Mouse (Mus musculus): ENCODE measurements at regions not wholly inside any gene's neighbourhood (a gene's known extent, or its start where the extent isn't known, plus 50 kb on each side); places are given as distances from the start of the nearest gene placed in this dataset.

DNA sequence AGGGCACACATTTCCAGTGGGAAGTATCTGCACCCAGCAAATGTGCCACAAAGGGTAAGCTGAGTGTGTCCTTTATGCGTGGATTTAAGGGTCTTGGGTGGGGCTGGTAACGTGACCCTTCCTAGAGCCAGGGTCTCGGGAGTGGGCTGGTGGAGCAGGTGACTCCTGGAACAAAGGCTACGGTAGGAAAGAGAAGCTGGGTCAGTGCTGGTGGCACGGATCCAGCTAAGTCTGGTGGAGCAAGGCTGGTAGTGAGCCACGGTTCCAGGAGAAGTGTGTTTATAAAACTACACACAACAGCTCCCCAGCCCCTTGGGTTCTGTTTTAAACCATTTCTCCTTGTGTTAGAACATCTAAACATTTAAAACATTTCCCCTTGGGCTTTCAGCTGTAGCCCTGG lies 101.3 kb downstream of the Kctd15 start:
- H3K9ac ChIP-seq (ENCODE audit: insufficient read depth, low read depth) = no peak overlapping the region
- no peaks in the 10 kb centered on the region for H3K36me3 ChIP-seq (replicated peaks in 1 of 2; ENCODE audit: control insufficient read depth in 1 of 2, insufficient read depth in 1 of 2, low read length in 1 of 2)
- in situ Hi-C loops (cut with MboI; ENCODE audit: low pct_ligation_motif_present, low pct_unique_long_range_greater_than_20kb, low sequenced_read_pairs) = no loop called here
- H3K4me2 ChIP-seq (ENCODE audit: insufficient read depth, low read depth, poor library complexity, severe bottlenecking) = no peak overlapping the region
- no peak overlapping the region for H3K27ac ChIP-seq (ENCODE audit: insufficient read depth, low read depth)
- H3K27me3 ChIP-seq (replicated peaks) = no peaks in the 10 kb centered on the region
- no peaks in the 10 kb centered on the region for H3K4me1 ChIP-seq (ENCODE audit: control insufficient read depth in 1 of 2, insufficient read depth in 2 of 2)
- TF ChIP-seq BHLHE40 (IDR thresholded peaks at IDR 0.05; ENCODE audit: low read depth, low read length) (no peak), TCF12 (IDR thresholded peaks at IDR 0.05; ENCODE audit: low read depth, low read length) (no peak), MAX (IDR thresholded peaks at IDR 0.05; ENCODE audit: low read length) (no peak), KAT2A (IDR thresholded peaks at IDR 0.05; ENCODE audit: insufficient replicate concordance, low read length) (no peak), RAD21 (IDR thresholded peaks at IDR 0.05; ENCODE audit: low read depth, low read length) (no peak), ETS1 (conservative IDR thresholded peaks at IDR 0.05; ENCODE audit: low read depth, low read length) (no peak), EP300 (IDR thresholded peaks at IDR 0.05; ENCODE audit: low read length) (no peak), ZKSCAN1 (IDR thresholded peaks at IDR 0.05; ENCODE audit: borderline replicate concordance, low read depth, low read length) (no peak), RCOR1 (conservative IDR thresholded peaks at IDR 0.05; ENCODE audit: low read depth, low read length) (no peak), ELF1 (IDR thresholded peaks at IDR 0.05; ENCODE audit: low read depth, low read length) (no peak), USF2 (conservative IDR thresholded peaks at IDR 0.05; ENCODE audit: low read depth, low read length) (no peak), IRF4 (IDR thresholded peaks at IDR 0.05; ENCODE audit: low read depth, low read length) (no peak), SIN3A (IDR thresholded peaks at IDR 0.05; ENCODE audit: low read length) (no peak), NELFE (IDR thresholded peaks at IDR 0.05; ENCODE audit: low read depth, low read length) (no peak), POLR2AphosphoS2 (IDR thresholded peaks at IDR 0.05; ENCODE audit: low read depth, low read length) (no peak), CTCF (conservative IDR thresholded peaks at IDR 0.05 in 1 of 2, IDR thresholded peaks at IDR 0.05 in 1 of 2; ENCODE audit: low read depth in 2 of 2, low read length in 2 of 2) (no peak), POLR2A (IDR thresholded peaks at IDR 0.05; ENCODE audit: low read depth, low read length) (no peak), GABPA (IDR thresholded peaks at IDR 0.05; ENCODE audit: insufficient replicate concordance, low read depth, low read length) (no peak), HCFC1 (IDR thresholded peaks at IDR 0.05; ENCODE audit: low read depth, low read length) (no peak)
- no peak overlapping the region for H3K4me3 ChIP-seq (replicated peaks in 1 of 3; ENCODE audit: low read depth in 2 of 3, low read length in 2 of 3, poor library complexity in 1 of 3)
- H3K9me3 ChIP-seq (replicated peaks; ENCODE audit: low read length) = peaks cover 8% of the 10 kb centered on the region
- H3K79me2 ChIP-seq (replicated peaks; ENCODE audit: control insufficient read depth, extremely low read depth, insufficient read depth, poor library complexity, severe bottlenecking) = no peaks in the 10 kb centered on the region
- DNase-seq (ENCODE audit: extremely low read depth) = no peak
- dilution Hi-C loops (cut with MboI; ENCODE audit: extremely low pct_ligation_motif_present, extremely low pct_unique_long_range_greater_than_20kb, low sequenced_read_pairs) = no loop called here

DNA sequence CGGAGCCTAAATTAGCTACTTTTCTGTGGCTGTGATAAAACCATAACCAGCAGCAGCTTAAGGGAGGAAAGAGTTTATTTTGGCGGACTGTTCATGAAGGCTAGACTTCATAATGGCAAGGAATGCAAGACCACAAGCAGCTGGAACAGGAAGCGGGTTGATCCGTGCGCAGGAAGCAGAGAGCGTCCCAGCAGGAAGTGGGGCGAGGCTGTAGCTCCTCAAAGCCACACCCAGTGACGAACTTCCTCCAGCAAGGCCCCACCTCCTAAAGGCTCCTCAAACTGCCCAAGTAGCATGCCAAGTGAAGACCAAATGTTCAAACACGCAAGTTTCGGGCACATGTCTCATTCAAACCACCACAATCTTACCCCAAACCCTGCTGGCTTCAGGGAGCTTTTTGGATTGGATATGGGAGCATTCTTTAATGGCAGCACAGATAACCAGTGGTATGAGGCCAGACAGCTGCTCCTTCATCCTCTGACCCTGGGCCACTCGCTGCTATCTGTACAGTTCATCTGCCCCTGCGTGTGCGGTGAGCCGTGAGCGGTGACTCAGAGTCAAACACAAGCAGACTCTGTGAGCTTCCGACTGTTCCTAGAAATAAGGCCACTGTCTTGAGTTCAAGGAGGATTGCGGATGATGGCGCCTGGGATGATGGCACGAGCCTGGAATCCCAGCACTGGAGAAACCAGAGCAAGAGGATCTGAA lies 109.8 kb downstream of the Kctd15 start:
- H3K9me3 ChIP-seq (replicated peaks; ENCODE audit: low read length) = peaks cover 8% of the 10 kb centered on the region
- no peak overlapping the region for H3K4me2 ChIP-seq (ENCODE audit: insufficient read depth, low read depth, poor library complexity, severe bottlenecking)
- no peak overlapping the region for H3K27ac ChIP-seq (ENCODE audit: insufficient read depth, low read depth)
- H3K27me3 ChIP-seq (replicated peaks) = no peaks in the 10 kb centered on the region
- DNase-seq (ENCODE audit: extremely low read depth) = no peak
- peaks cover 0 to 8% of the 10 kb centered on the region in 2 experiments; a peak in 2 of 4 replicates for H3K4me1 ChIP-seq (ENCODE audit: control insufficient read depth in 1 of 2, insufficient read depth in 2 of 2)
- in situ Hi-C loops (cut with MboI; ENCODE audit: low pct_ligation_motif_present, low pct_unique_long_range_greater_than_20kb, low sequenced_read_pairs) (no loop called here), dilution Hi-C loops (cut with MboI; ENCODE audit: extremely low pct_ligation_motif_present, extremely low pct_unique_long_range_greater_than_20kb, low sequenced_read_pairs) (no loop called here)
- H3K36me3 ChIP-seq (replicated peaks in 1 of 2; ENCODE audit: control insufficient read depth in 1 of 2, insufficient read depth in 1 of 2, low read length in 1 of 2) = no peaks in the 10 kb centered on the region
- H3K4me3 ChIP-seq (replicated peaks in 1 of 3; ENCODE audit: low read depth in 2 of 3, low read length in 2 of 3, poor library complexity in 1 of 3) = no peak overlapping the region
- H3K79me2 ChIP-seq (replicated peaks; ENCODE audit: control insufficient read depth, extremely low read depth, insufficient read depth, poor library complexity, severe bottlenecking) = no peaks in the 10 kb centered on the region
- TF ChIP-seq JUND (conservative IDR thresholded peaks at IDR 0.05; ENCODE audit: low read depth, low read length) (no peak), ZMIZ1 (IDR thresholded peaks at IDR 0.05; ENCODE audit: low read depth, low read length) (no peak), JUN (IDR thresholded peaks at IDR 0.05; ENCODE audit: insufficient read depth, low read depth, low read length) (no peak), E2F4 (IDR thresholded peaks at IDR 0.05; ENCODE audit: insufficient replicate concordance, low read depth, low read length) (no peak), EP300 (IDR thresholded peaks at IDR 0.05; ENCODE audit: low read length) (no peak), BHLHE40 (IDR thresholded peaks at IDR 0.05; ENCODE audit: low read depth, low read length) (no peak), HCFC1 (IDR thresholded peaks at IDR 0.05; ENCODE audit: low read depth, low read length) (no peak), ELF1 (IDR thresholded peaks at IDR 0.05; ENCODE audit: low read depth, low read length) (no peak), GABPA (IDR thresholded peaks at IDR 0.05; ENCODE audit: insufficient replicate concordance, low read depth, low read length) (no peak), MXI1 (IDR thresholded peaks at IDR 0.05; ENCODE audit: low read depth, low read length) (no peak), ETS1 (conservative IDR thresholded peaks at IDR 0.05; ENCODE audit: low read depth, low read length) (no peak), TBP (conservative IDR thresholded peaks at IDR 0.05; ENCODE audit: low read depth, low read length) (no peak), NRF1 (IDR thresholded peaks at IDR 0.05; ENCODE audit: low read depth, low read length) (no peak), RCOR1 (conservative IDR thresholded peaks at IDR 0.05; ENCODE audit: low read depth, low read length) (no peak), ZNF384 (IDR thresholded peaks at IDR 0.05; ENCODE audit: low read depth, low read length) (no peak), ZKSCAN1 (IDR thresholded peaks at IDR 0.05; ENCODE audit: borderline replicate concordance, low read depth, low read length) (no peak), PAX5 (IDR thresholded peaks at IDR 0.05; ENCODE audit: low read length) (no peak), SMC3 (IDR thresholded peaks at IDR 0.05; ENCODE audit: low read depth, low read length) (no peak)
- H3K9ac ChIP-seq (ENCODE audit: insufficient read depth, low read depth) = no peak overlapping the region

Data from CH12.LX (cell line).